Comparison of ENCODE assay signal across 9 mouse cellular contexts in the genomic region with DNA sequence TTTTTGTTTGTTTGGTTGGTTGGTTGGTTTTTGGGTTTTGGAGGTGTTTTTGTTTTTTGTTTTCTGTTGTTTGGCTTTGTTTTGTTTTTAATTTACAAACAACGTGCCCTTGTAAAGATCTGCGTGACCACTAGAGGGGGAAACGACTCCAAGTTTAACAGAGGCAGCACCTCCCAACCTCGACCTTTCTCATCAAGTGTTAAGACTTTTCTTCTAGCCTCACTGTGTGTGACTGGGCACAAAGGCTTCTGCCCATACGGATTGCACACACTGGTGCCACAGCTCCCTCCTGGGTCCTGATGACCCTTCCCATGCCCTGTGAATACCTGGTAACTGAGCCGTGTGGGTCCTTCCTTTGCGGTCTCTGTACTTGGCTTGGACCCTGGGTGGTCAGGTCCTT. TPM values are rescaled to one million over a fixed set of nuclear protein-coding genes. Genes with fewer than 3 reads are reported as not detected.
DNase-seq lines count a peak whose midpoint lies in the region; ATAC-seq and TF ChIP-seq lines count a peak whose summit lies in the region.
"Had no signal": no experiment of that assay in that cellular context is flagged by ENCODE, and none has a peak within 500 bp of the region (broad histone marks: within the 10 kb centered on the region; RNA-seq: fewer than 3 reads in every experiment).

No protein-coding gene starts in this region.

- H3K9me3 ChIP-seq in hindbrain, postnatal 0 days (ENCODE audit: low read length): no peaks in the 10 kb centered on the region

- no peak overlapping the region for H3K4me3 ChIP-seq in hindbrain, postnatal 0 days (ENCODE audit: low read length)

- 23% methylated on average over 7 of the region's 7 CpGs for WGBS in hindbrain, postnatal 0 days

- peak; percentile 20 for ATAC-seq in activated CD4-positive, CD25-positive, alpha-beta regulatory T cell, adult 4 months
- ATAC-seq in hindbrain, postnatal 0 days: no peak

- H3K36me3 ChIP-seq in hindbrain, postnatal 0 days (ENCODE audit: insufficient read depth, low read length): no peaks in the 10 kb centered on the region

- no peaks in the 10 kb centered on the region for H3K27me3 ChIP-seq in hindbrain, postnatal 0 days (ENCODE audit: insufficient read depth, low read length)

- H3K4me1 ChIP-seq in hindbrain, postnatal 0 days (ENCODE audit: insufficient read depth, low read length): 0 out of 2 replicates have a peak, but pooled peaks cover 5% of the 10 kb centered on the region

- peak; percentile 39 for DNase-seq in heart, postnatal 4 days
- DNase-seq in heart, adult 8-10 months (ENCODE audit: low spot score): no peak
- DNase-seq in B cell, adult 2 months: peak; percentile 29 to 31
- peak; percentile 80 for DNase-seq in hindbrain, postnatal 0 days (ENCODE audit: low spot score)
- DNase-seq in urinary bladder, postnatal 14 days (ENCODE audit: low spot score): no peak
- no peak for DNase-seq in spleen, postnatal 10 days (ENCODE audit: low spot score in 2 of 2)
- DNase-seq in left cerebral cortex, adult 9 months (ENCODE audit: low spot score in 2 of 2): no peak

- no peak overlapping the region for H3K27ac ChIP-seq in hindbrain, postnatal 0 days

- H3K4me2 ChIP-seq in hindbrain, postnatal 0 days (ENCODE audit: low read depth, low read length): no peak overlapping the region

- H3K9ac ChIP-seq in hindbrain, postnatal 0 days (replicated peaks; ENCODE audit: low read length): no peak overlapping the region

- peak; percentile 68 for TF ChIP-seq CTCF in hindbrain, postnatal 0 days (IDR thresholded peaks at IDR 0.05; ENCODE audit: low read depth)

RNA-seq across cellular contexts. Expression of gene Gucy2e, which starts 30.5 kb away (rescaled TPM):
- under 1 TPM; 0.09 to 0.12 TPM for total RNA-seq in heart, postnatal 4 days (2021)
- 1 to 10 TPM; 1.7 to 2.5 (median 2.1) TPM for total RNA-seq in heart, adult 8-10 months (2022)
- under 1 TPM; 0.24 to 0.48 TPM for polyA plus RNA-seq in activated CD4-positive, CD25-positive, alpha-beta regulatory T cell, adult 4 months (2017; shearing (Covaris generic))
- total RNA-seq in hindbrain, postnatal 0 days (2014; rRNA removed): 0.73 and 1.2 TPM in 2 replicates
- polyA plus RNA-seq in hindbrain, postnatal 0 days (2015; fragmentation: Nextera tagmentation; extraction: Ambion mirVana): 0.52 and 0.61 TPM in 2 replicates
- polyA plus RNA-seq: large intestine, adult 2 months had no signal

RNA-seq across cellular contexts. Expression of gene Cntrob, which starts 56.2 kb away (rescaled TPM):
- 10 to 100 TPM; 14.8 to 17.9 TPM for total RNA-seq in heart, postnatal 4 days (2021)
- total RNA-seq in heart, adult 8-10 months (2022): 1 to 10 TPM; 1.8 to 5.1 (median 2.6) TPM
- 10 to 100 TPM in 1 of 2 experiments, 1 to 10 TPM in 1; 9.2 to 10.7 TPM for polyA plus RNA-seq in activated CD4-positive, CD25-positive, alpha-beta regulatory T cell, adult 4 months (2017; shearing (Covaris generic))
- total RNA-seq in hindbrain, postnatal 0 days (2014; rRNA removed): 13.3 and 22.0 TPM in 2 replicates
- polyA plus RNA-seq in hindbrain, postnatal 0 days (2015; fragmentation: Nextera tagmentation; extraction: Ambion mirVana): 11.0 and 12.0 TPM in 2 replicates

RNA-seq across cellular contexts. Expression of gene Trappc1, which starts 56.4 kb away (rescaled TPM):
- 10 to 100 TPM; 81.6 to 86.4 TPM for total RNA-seq in heart, postnatal 4 days (2021)
- 10 to 100 TPM; 46.5 to 50.6 (median 49.2) TPM for total RNA-seq in heart, adult 8-10 months (2022)
- 100 to 1,000 TPM; 109 to 112 TPM for polyA plus RNA-seq in activated CD4-positive, CD25-positive, alpha-beta regulatory T cell, adult 4 months (2017; shearing (Covaris generic))
- total RNA-seq in hindbrain, postnatal 0 days (2014; rRNA removed): 150 and 157 TPM in 2 replicates
- 171 and 173 TPM in 2 replicates for polyA plus RNA-seq in hindbrain, postnatal 0 days (2015; fragmentation: Nextera tagmentation; extraction: Ambion mirVana)

RNA-seq across cellular contexts. Expression of gene Kcnab3, which starts 58.7 kb away (rescaled TPM):
- total RNA-seq in heart, postnatal 4 days (2021): 1 to 10 TPM; 1.5 to 2.1 TPM
- under 1 TPM in 3 of 4 experiments, not detected in 1; 0.17 to 0.38 (median 0.27) TPM for total RNA-seq in heart, adult 8-10 months (2022)
- under 1 TPM; 0.31 to 0.89 TPM for polyA plus RNA-seq in activated CD4-positive, CD25-positive, alpha-beta regulatory T cell, adult 4 months (2017; shearing (Covaris generic))
- total RNA-seq in hindbrain, postnatal 0 days (2014; rRNA removed): 5.5 and 7.8 TPM in 2 replicates
- polyA plus RNA-seq in hindbrain, postnatal 0 days (2015; fragmentation: Nextera tagmentation; extraction: Ambion mirVana): 6.1 and 6.6 TPM in 2 replicates

Comparison
In these comparisons a context has a peak if more than half of its experiments do, and no peak if none do; other contexts are left out.
1. DNase-seq: peak in heart, postnatal 4 days (single experiment), B cell, adult 2 months (2 of 2) and hindbrain, postnatal 0 days (single experiment); none in heart, adult 8-10 months (single experiment), urinary bladder, postnatal 14 days (single experiment), spleen, postnatal 10 days (0 of 2) and left cerebral cortex, adult 9 months (0 of 2).